Mouse (Mus musculus) adrenal gland, adult 2 months (tissue): ENCODE data around the gene Rad51d. TPM values are rescaled to one million over a fixed set of nuclear protein-coding genes. Genes with fewer than 3 reads are reported as not detected.
"Not testable (repeated sequence)": the region's sequence is repeated elsewhere in the genome, so short reads cannot be mapped to it uniquely, and the experiment has no call there.

ENCODE experiments used
- DNase-seq: peaks from one replicate; pipeline ENCODE4 v3.0.0; 2021
- polyA plus RNA-seq: library from polyadenylated mRNA; depleted of rRNA; stranded (reverse); fragments of >200 nt; gene quantifications from 2 replicates; pipeline ENCODE4 v1.2.3, GENCODE M21; 2012
- total RNA-seq, 2 experiments: library from RNA; stranded (reverse); gene quantifications; 2 replicates each; pipeline ENCODE4 v1.2.3; 2021

Gene Rad51d
- total and polyA plus RNA-seq, 3 experiments: 8.8 to 16.7 (median 9.3) TPM

GRCm38 (mm10) chr11:82856032-82856431 lies 34.4 kb downstream of the Rad51d start:
- DNase-seq: no peak

DNA sequence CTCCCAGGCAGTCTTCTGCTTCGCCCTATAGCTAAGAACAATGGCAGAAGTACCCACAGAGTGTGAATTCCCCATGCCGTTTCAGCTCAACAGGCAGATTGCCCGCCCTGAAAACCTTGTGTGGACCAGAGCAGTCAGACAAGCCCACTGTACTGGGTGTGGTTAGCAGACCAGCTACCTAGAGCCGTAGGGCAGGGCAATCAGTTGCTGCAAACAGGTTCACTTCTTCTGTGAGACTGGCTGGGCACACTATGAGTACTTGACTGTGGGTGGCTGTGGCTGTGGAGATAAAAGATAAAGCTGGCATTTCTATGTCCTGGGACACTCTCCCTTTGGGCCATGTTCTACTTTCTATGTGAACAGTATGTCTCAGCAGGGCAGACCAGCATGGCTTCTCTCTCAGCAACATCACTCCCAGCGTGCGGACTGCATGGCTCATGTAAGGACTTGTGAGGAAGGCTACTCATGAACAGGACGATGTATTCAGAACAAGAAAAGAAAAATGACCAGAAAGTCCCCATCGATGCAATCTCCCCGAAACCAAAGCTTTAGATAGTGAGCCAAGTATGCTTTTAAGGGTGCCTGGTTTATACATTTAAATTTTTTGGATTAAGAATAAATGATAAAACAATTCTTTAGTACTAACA lies 35.0 kb downstream of the Rad51d start:
- no peak for DNase-seq

DNA sequence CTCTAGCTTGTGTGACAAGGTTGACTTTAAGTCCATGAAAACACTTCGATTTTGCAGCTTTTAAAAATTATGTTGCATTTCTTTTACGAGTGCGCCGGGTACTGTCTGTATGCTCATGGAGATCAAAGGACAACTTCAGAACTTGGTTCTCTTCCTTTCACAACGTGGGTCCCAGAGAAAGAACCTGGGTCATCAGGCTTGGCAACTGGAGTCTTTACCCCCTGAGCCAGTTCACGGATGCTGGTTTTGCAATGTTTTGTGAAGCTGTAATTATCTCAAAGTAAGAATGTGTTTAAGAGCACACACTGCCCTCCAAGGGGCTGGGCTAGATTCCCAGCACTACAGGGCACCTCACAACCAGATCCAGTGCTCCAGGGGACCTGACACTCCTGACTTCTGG lies 36.3 kb downstream of the Rad51d start:
- DNase-seq: no peak

GRCm38 (mm10) chr11:82852958-82853357 lies 37.5 kb downstream of the Rad51d start:
- DNase-seq: no peak

DNA sequence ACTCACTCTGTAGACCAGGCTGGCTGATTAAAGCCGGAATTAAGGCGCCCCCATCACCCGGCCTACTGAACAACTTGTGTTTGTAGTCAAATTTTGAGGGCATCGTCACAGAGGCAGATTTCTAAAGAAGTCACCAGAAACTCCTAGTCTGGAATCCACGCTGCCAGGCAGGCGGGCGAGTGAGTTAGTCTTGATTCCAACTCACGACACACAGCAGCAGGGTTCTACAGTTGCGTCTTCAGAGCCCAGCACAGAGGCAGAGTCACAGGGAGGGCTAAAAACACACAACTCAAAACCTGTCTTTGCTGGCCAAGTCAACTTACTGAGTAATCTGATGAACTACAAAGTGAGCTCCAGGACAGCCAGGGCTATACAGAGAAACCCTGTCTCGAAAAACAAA lies 37.9 kb downstream of the Rad51d start:
- DNase-seq: no peak

DNA sequence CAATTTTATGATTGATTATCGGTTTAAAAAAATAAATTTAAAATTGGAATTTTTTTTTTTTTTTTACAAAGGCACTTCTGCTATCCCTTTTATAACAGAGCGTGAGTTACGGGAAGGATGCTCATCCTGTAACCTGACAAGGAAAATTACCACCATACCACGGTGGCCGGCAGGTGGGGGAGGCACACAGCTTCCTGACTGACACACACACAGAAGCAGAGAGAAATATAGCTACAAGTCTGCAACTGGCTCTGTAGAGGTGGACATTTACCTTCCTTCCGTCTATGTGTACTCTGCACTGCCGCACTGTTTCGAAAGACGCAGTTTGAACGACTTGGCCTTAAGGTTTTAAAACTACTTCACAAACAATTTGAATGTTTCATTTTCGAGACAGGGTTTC lies 38.3 kb downstream of the Rad51d start:
- no peak for DNase-seq

DNA sequence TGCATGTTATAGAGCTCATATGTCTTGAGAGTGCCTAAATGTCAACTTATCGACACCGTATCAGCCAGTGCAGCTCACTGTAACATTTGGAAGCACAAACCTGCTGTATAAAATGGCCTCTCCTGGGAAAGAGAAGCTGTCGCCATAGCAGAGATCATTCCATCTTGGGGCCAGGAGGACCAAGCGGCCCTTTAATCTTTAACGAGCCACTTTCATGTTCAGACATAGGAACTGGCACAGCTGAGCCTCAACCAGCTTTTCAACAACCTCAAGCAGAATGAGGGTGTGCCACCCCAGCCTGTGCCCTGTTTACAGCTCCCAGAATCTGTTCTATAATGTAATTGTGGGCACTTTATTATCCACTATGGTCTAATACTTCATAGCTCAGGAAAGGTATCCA lies 40.2 kb downstream of the Rad51d start:
- no peak for DNase-seq

DNA sequence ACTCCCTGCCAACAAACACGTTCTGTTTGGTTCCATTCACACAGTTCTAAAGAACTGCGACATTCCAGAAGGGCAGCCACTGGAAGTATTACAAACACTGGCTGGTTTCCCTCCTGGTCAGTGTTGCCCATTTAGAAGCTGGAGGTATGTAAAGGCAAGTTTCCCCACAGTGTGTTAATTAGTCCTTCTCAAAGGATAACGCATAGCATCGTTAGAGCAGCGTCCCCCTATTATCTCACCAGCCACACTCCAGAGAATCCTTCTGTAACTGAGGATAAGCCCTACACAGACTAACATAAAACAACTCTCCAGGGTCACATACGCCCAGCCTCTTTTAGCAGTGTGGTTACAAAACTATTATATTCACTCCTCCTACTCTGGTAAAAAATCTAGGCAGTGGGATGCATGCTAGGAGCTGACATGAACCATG lies 42.8 kb downstream of the Rad51d start:
- no peak for DNase-seq

GRCm38 (mm10) chr11:82846938-82847337 lies 43.5 kb downstream of the Rad51d start:
- DNase-seq: no peak

DNA sequence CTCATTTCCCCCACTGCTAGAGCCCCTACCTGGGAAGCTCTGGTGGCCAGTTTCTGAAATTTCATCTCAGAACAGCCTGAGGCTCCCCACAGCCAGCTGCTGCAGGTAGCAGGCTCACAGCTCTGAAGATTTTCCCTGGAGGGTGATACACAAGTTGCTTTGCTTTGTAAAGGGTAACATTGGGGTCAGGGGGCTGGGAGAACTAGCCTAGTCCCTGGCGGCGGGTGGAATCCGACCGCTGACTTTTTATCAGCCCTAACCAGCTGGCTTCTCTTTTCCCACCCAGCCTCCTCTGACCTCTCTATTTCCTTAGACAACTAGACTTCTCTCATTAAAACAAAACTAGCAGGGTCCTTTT lies 44.4 kb downstream of the Rad51d start:
- no peak for DNase-seq

- peak; percentile 92 for DNase-seq
These were observed 44.9 kb downstream of the Rad51d start for GRCm38 (mm10) chr11:82845415-82846078.

DNA sequence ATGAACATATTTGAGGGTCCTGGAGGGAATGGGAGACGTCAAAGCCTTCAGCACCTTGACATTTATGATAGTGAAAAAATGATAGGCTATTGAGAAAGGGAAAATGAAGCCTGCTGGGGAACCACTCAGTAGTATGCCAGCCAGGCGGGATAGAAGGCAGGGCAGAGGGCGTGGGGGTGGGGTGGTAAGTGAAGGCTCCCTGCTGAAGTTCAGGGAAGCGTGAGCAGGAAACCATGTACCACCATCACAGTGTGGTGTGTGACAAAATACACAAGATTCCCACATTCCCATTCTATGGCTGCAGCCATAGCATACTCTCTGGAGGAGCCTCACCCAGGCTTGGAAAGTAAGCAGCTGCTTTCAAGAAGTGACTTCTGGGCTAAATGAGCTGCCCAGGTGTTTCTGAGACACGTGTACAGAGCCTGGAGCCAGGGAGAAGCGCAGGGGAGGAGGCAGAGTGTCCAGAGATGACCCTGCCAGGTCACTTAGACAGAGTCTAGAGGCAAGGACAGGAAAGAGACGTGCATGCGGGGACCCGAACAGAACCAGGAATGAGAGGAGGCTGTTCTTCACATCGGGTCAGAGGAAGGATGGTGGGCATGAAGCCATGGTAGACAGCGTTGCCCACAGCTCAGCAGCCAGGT lies 45.5 kb downstream of the Rad51d start:
- peak; percentile 13 for DNase-seq

DNA sequence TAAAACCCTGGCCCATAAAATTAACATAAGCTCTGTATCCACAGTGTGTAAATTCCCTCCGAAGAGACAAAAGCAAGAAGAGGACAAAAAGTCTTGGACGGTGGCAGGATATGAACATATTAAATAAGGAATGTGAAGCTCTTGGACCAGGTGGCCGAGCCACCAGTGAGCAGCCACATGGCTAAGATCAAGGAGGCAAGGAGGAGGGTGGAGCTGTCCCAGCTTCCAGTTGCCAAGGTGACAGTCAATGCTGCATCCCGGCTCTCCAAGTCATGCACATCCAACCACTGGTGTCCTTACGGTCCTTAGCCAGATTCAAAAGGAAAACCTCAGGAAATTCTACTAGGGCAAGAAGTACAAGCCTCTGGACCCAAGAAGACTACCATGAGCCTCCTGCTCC lies 51.9 kb downstream of the Rad51d start:
- DNase-seq: no peak

GRCm38 (mm10) chr11:82837848-82838247 lies 52.6 kb downstream of the Rad51d start:
- DNase-seq: no peak

- DNase-seq: no peak
These were observed 53.2 kb downstream of the Rad51d start for GRCm38 (mm10) chr11:82837192-82837591.

DNA sequence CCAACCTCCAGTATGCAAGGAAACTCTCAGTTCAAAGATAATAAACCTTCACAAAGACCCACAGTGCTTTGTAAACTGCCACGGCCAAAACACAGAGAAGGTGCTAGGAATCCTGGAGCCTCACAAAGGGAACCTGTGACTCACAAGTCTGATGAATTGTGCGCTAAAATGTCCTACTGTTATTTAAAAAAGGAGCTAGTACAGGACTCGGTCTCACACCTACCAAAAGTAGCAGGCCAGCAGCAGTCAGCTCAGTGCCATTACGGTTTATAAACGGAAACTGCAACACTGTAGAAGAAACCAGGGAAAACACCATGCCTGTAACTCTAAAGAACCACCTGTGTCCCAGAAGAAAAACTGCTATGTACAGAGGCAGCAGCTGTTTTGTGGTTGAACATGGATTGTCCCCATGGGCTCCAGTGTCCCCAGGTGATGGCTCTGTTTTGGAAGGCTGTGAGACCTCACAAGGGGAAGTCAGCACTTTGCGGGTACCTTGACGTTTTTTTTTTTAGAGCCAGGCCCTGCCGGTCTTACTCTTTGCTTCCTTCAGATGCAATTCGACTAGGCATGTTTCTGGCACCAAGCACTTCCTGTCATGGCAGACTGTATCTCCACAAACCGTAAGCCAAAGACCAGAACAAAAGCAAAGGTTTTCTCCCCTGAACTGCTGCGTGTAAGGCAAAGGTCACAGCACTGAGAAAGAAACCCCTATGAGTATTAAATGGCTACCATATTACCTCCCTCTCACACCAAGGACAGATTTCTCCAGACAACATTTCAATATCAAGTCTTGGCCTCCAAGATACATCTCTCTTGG lies 54.6 kb downstream of the Rad51d start:
- no peak for DNase-seq

DNA sequence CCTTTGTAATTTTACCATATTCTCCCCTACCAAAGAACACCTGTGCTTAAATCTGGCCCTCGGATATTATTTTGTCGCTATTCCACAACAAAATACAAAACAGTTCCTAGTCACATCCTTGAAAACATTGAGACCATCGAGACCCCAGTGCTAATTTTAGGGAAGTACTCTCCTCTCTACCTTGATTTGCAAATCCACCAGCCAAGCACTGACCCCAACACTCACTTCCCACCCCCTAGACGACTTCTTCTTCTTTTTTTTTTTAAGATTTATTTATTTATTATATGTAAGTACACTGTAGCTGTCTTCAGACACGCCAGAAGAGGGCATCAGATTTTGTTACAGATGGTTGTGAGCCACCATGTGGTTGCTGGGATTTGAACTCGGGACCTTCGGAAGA lies 56.1 kb downstream of the Rad51d start:
- DNase-seq: not testable (repeated sequence)

- DNase-seq: no peak
These were observed 56.5 kb downstream of the Rad51d start for GRCm38 (mm10) chr11:82833929-82834328.

DNA sequence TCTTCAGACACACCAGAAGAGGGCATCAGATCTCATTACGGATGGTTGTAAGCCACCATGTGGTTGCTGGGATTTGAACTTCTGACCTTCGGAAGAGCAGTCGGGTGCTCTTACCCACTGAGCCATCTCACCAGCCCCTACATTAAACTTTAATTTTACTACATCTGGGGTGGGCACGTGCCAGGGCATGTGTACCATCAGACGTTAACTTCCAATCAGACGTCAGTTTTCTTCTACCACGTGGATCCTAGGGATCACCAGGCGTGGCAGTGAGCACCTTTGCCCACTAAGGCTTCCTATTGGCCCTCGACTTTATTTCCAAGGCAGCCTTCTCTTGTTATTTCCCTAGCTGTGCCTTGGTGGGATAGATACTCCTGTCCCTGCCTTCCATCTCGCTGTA lies 58.0 kb downstream of the Rad51d start:
- not testable (repeated sequence) for DNase-seq

DNA sequence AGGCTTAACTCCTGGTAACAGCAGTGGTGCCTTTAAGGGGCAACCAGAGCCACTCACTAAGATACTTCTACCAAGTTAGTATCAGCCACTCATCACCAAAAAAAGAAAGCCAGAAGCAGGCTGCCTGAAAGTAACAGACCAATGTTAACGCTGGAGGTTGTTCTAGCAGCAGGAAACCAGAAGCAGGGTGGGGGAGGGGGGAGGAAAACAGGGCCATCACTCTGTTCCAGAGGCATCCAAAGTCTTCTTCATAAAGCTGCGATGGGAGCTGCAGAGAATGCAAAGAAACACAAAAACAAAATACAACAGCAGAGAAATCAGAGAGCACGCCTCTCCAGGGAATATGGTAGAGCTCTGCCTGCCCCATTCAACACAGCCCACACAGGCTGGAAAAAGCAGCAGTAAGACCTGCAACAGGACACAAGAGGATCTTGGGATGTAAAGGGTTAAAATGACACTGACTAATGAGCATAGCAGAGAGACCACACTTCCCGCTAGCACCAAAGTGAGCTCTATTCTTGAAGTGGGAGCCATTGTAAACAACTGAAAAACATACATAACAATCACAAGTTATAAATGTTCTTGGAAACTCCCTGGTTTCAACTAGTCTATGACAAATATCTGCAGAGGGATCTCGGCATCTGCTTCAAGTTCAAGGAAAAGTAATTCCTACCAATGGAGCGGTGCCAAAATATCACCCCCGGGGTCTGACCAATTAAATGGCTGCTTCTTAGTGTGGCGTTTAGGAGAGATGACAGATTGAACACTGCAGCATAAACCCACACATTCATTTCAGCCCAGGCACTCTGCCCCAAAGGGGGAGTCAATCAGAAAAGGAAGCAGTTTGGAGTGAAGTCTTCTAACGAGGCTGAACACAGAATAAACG lies 59.2 kb downstream of the Rad51d start:
- DNase-seq: no peak

- DNase-seq: no peak
These were observed 63.6 kb downstream of the Rad51d start for GRCm38 (mm10) chr11:82826818-82827217.
